Mouse (Mus musculus): Measurements from ENCODE around the gene Mrps26. TPM values are rescaled to one million over a fixed set of nuclear protein-coding genes. Genes with fewer than 3 reads are reported as not detected.

Gene Mrps26
- polyA plus RNA-seq, 1 experiment: 95.9 TPM

GRCm38 (mm10) chr2:130613091-130613490 lies 49.5 kb downstream of the Mrps26 start:
- no peak for TF ChIP-seq POLR2A (IDR thresholded peaks at IDR 0.05; ENCODE audit: borderline replicate concordance, insufficient read depth, low read length)
- TF ChIP-seq CTCF (IDR thresholded peaks at IDR 0.05; ENCODE audit: borderline replicate concordance, insufficient read depth, low read depth, low read length): peak; percentile 65
- 61% methylated on average over 3 of the region's 3 CpGs for WGBS
- no peak overlapping the region for H3K27ac ChIP-seq (ENCODE audit: insufficient read depth, low read length)
- no peaks in the 10 kb centered on the region for H3K27me3 ChIP-seq (ENCODE audit: control insufficient read depth, insufficient read depth, low read length)
- H3K4me1 ChIP-seq (ENCODE audit: control insufficient read depth, insufficient read depth, low read length): no peaks in the 10 kb centered on the region
- no peak overlapping the region for H3K4me3 ChIP-seq (replicated peaks; ENCODE audit: insufficient read depth, low read depth, low read length)
- DNase-seq: peak in 1 of 2 experiments; percentile 46

Other genes with a start within 250 kb of the Mrps26 start
- 7.7 and 8.0 TPM in 2 replicates for gene Cpxm1, start 166.2 kb upstream of the Mrps26 start, polyA plus RNA-seq (2012; rRNA removed)
- gene Gm28372, start 158.5 kb upstream of the Mrps26 start, polyA plus RNA-seq (2012; rRNA removed): not detected in 2 replicates
- gene 1700020A23Rik, start 158.5 kb upstream of the Mrps26 start, polyA plus RNA-seq (2012; rRNA removed): not detected in 2 replicates
- gene Tmem239, start 157.3 kb upstream of the Mrps26 start, polyA plus RNA-seq (2012; rRNA removed): not detected in 2 replicates
- gene Vps16, start 139.4 kb upstream of the Mrps26 start, polyA plus RNA-seq (2012; rRNA removed): 120 and 128 TPM in 2 replicates
- 21.8 and 23.5 TPM in 2 replicates for gene Pced1a, start 139.0 kb upstream of the Mrps26 start, polyA plus RNA-seq (2012; rRNA removed)
- 157 and 159 TPM in 2 replicates for gene Ptpra, start 113.5 kb upstream of the Mrps26 start, polyA plus RNA-seq (2012; rRNA removed)
- gene Oxt, start 12.4 kb downstream of the Mrps26 start, polyA plus RNA-seq (2012; rRNA removed): 0.33 and 0.67 TPM in 2 replicates
- not detected in 2 replicates for gene Avp, start 18.8 kb downstream of the Mrps26 start, polyA plus RNA-seq (2012; rRNA removed)
- 5.4 and 5.7 TPM in 2 replicates for gene Fastkd5, start 66.3 kb downstream of the Mrps26 start, polyA plus RNA-seq (2012; rRNA removed)
- 9.6 and 9.8 TPM in 2 replicates for gene Ubox5, start 66.3 kb downstream of the Mrps26 start, polyA plus RNA-seq (2012; rRNA removed)
- 89.4 and 94.9 TPM in 2 replicates for gene Lzts3, start 79.1 kb downstream of the Mrps26 start, polyA plus RNA-seq (2012; rRNA removed)
- 98.5 and 109 TPM in 2 replicates for gene Ddrgk1, start 100.9 kb downstream of the Mrps26 start, polyA plus RNA-seq (2012; rRNA removed)
- 50.7 and 57.9 TPM in 2 replicates for gene Itpa, start 103.9 kb downstream of the Mrps26 start, polyA plus RNA-seq (2012; rRNA removed)
- gene Slc4a11, start 133.8 kb downstream of the Mrps26 start, polyA plus RNA-seq (2012; rRNA removed): 0.62 and 0.93 TPM in 2 replicates